Mouse (Mus musculus) kidney, embryonic 16.5 days (tissue): ENCODE measurements around the gene Snx29. TPM values are rescaled to one million over a fixed set of nuclear protein-coding genes. Genes with fewer than 3 reads are reported as not detected.

Source experiments
- ATAC-seq: fragments of 200-750 bp; cut with Nextera tagmentation; 2 replicates; pipeline ENCODE4 v1.8.0; 2017; ENCODE audit warnings: moderate TSS enrichment; ENCODE audit not compliant: low FRiP score, low TSS enrichment
- H3K27ac ChIP-seq: fragments of 300-500 bp; sonication (generic); 2 replicates; pipeline ENCODE4 v1.5.1; 2014; ENCODE audit warnings: low read length
- H3K27me3 ChIP-seq: fragments of 300-500 bp; sonication (generic); 2 replicates; pipeline ENCODE4 v1.6.1; 2014; ENCODE audit warnings: low read length, control low read depth, mixed read lengths; ENCODE audit not compliant: insufficient read depth
- H3K36me3 ChIP-seq: fragments of 300-500 bp; sonication (generic); 2 replicates; pipeline ENCODE4 v1.6.1; 2014; ENCODE audit warnings: low read length, control low read depth, mixed read lengths; ENCODE audit not compliant: insufficient read depth
- H3K4me1 ChIP-seq: fragments of 300-500 bp; sonication (generic); 2 replicates; pipeline ENCODE4 v1.6.1; 2014; ENCODE audit warnings: low read length, control low read depth, mixed read lengths; ENCODE audit not compliant: insufficient read depth
- H3K4me2 ChIP-seq: fragments of 300-500 bp; sonication (generic); replicated peaks from 2 replicates; pipeline ENCODE4 v1.6.1; 2014; ENCODE audit warnings: low read depth, low read length
- H3K4me3 ChIP-seq: fragments of 300-500 bp; sonication (generic); 2 replicates; pipeline ENCODE4 v1.5.1; 2014; ENCODE audit warnings: mild to moderate bottlenecking, low read length
- H3K9ac ChIP-seq: fragments of 300-500 bp; sonication (generic); replicated peaks from 2 replicates; pipeline ENCODE4 v1.6.1; 2014; ENCODE audit warnings: low read length
- H3K9me3 ChIP-seq: fragments of 300-500 bp; sonication (generic); 2 replicates; pipeline ENCODE4 v1.6.1; 2016; ENCODE audit warnings: low read length, control low read depth
- WGBS: fragments of 180-500 bp; shearing (Covaris S2); extraction: QIAGEN DNeasy Blood & Tissue Kit; methylation state at CpG from one replicate; pipeline ENCODE4 v1.1.7; 2014; 5-methylcytosine and 5-hydroxymethylcytosine counted together
- polyA plus RNA-seq: library from polyadenylated mRNA; unstranded; fragments of >200 nt; fragmentation: Nextera tagmentation; extraction: Ambion mirVana; gene quantifications from 2 replicates; pipeline ENCODE4 v1.2.1, GENCODE M21; 2015

Gene Snx29
- polyA plus RNA-seq, 1 experiment from 2014 or later = 15.7 TPM

DNA sequence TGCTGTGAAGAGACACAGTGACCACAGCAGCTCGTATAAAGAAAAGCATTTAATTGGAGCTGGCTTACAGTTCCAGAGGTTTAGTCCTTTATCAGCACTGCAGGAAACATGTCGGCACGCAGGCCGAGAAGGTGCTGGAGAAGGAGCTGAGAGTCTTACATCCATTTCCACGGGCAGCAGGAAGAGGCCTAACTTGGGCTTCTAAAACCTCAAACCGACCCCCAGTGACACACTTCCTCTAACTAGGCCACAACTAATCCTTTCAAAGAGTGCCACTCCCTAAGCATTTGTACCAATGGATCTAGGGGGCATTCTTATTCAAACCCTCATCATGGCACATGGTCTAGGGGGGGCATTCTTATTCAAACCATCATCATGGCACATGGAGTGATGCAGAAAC lies 406.4 kb downstream of the Snx29 start:
- no peaks in the 10 kb centered on the region for H3K4me1 ChIP-seq
- H3K36me3 ChIP-seq = no peaks in the 10 kb centered on the region
- 89% methylated on average over 6 of the region's 6 CpGs for WGBS
- no peaks in the 10 kb centered on the region for H3K27me3 ChIP-seq
- H3K9me3 ChIP-seq = no peaks in the 10 kb centered on the region
- no peak overlapping the region for H3K4me3 ChIP-seq
- H3K4me2 ChIP-seq = no peak overlapping the region
- ATAC-seq = no peak
- no peak overlapping the region for H3K27ac ChIP-seq
- no peak overlapping the region for H3K9ac ChIP-seq

DNA sequence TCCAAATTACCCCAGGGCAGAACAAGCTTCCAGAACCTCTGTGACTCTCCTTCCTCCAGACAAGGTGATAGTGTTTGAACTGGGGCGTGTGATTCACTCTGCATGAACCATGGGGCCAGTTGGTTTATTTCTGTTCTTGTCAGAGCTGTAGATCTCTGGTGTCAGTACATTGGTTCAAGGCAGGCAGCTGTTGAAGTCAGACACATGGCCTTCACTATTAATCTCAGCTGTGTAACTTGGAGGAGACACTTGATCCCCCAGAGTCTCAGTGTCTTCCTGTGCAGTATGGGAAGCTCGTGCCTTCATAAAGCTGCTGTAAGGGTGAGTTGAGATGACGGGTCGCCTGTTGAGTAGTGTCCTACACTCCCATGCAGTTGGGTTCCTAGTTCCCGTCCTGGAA lies 407.1 kb downstream of the Snx29 start:
- Histone ChIP-seq H3K36me3 (no peaks in the 10 kb centered on the region), H3K4me2 (no peak overlapping the region), H3K27ac (no peak overlapping the region), H3K9ac (no peak overlapping the region), H3K4me1 (no peaks in the 10 kb centered on the region), H3K27me3 (no peaks in the 10 kb centered on the region), H3K9me3 (no peaks in the 10 kb centered on the region), H3K4me3 (no peak overlapping the region)
- WGBS = 41% methylated on average over 5 of the region's 5 CpGs
- ATAC-seq = no peak

DNA sequence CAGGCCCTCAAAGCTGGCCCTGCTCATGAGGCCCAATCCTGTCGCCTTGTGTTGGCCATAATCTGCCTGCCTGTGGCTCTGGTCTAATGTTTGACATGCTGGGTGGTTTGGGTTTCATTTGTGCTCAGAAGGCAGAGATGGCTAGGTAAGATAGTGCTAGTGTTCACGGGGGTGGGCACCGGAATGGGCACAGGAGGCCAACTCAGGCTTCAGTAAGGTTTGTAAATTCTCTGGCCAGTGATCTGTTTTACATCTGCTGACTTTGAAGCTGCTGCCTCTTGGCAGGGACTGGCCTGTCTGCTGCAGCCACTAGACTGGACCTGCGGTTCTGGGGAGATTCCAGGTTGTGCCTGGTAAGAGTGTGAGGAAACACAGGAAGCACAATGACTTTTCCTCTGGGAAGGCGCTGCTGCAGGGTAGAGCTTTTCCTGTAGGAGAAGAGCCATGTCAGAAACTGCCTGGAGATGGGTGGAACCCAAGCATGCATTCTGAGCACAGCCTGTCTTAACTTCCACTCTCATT lies 408.4 kb downstream of the Snx29 start:
- Histone ChIP-seq H3K4me3 (no peak overlapping the region), H3K9me3 (no peaks in the 10 kb centered on the region), H3K9ac (no peak overlapping the region), H3K4me2 (no peak overlapping the region), H3K27me3 (no peaks in the 10 kb centered on the region), H3K36me3 (no peaks in the 10 kb centered on the region), H3K27ac (no peak overlapping the region), H3K4me1 (no peaks in the 10 kb centered on the region)
- no peak for ATAC-seq
- 70% methylated on average over 5 of the region's 5 CpGs for WGBS

DNA sequence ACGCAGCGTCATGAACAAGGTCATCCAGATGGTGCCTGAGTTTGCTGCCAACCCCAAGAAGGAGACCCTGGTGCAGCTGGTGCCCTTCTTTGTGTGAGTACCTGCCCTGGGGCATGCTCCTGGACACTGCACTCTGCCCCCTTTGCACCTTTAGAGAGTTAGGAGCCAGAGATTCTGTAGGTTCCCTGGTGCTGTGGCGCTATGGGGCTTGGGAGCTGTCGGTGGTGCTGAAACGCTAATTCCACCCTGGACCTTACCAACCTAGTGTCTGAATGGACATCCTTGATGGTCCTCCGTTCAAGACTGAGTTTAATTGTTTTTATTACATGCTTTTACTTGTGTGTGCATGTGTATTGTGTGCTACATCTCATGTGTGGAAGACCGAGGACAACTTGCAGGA lies 415.6 kb downstream of the Snx29 start:
- Histone ChIP-seq H3K27me3 (no peaks in the 10 kb centered on the region), H3K9ac (no peak overlapping the region), H3K36me3 (no peaks in the 10 kb centered on the region), H3K4me1 (no peaks in the 10 kb centered on the region), H3K4me3 (no peak overlapping the region), H3K9me3 (no peaks in the 10 kb centered on the region), H3K27ac (no peak overlapping the region), H3K4me2 (no peak overlapping the region)
- 48% methylated on average over 7 of the region's 7 CpGs for WGBS
- ATAC-seq = peak; percentile 51; the same call in 1 of the 2 replicates

DNA sequence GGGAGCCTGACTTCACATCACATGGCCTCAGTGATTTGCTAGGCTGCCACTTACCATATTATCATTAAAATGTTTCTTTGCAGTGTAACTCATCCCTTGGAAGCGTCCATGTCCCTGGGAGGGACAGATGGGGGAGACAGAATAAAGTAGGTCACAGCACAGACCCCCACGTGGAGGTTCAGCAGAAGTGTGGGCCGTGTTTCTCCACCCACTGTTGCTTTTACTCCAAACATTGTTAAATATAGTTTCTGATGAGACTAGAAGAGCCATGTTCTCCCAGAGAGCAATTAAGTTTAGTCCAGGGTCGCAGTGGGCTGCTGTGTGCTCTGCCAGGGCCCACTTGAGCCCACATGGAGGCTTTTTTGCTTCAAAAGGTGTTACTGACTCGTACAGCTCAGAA lies 419.2 kb downstream of the Snx29 start:
- Histone ChIP-seq H3K9ac (no peak overlapping the region), H3K27me3 (no peaks in the 10 kb centered on the region), H3K4me1 (no peaks in the 10 kb centered on the region), H3K36me3 (no peaks in the 10 kb centered on the region), H3K4me3 (no peak overlapping the region), H3K9me3 (no peaks in the 10 kb centered on the region), H3K27ac (no peak overlapping the region), H3K4me2 (no peak overlapping the region)
- WGBS = 72% methylated on average over 5 of the region's 5 CpGs
- no peak for ATAC-seq

DNA sequence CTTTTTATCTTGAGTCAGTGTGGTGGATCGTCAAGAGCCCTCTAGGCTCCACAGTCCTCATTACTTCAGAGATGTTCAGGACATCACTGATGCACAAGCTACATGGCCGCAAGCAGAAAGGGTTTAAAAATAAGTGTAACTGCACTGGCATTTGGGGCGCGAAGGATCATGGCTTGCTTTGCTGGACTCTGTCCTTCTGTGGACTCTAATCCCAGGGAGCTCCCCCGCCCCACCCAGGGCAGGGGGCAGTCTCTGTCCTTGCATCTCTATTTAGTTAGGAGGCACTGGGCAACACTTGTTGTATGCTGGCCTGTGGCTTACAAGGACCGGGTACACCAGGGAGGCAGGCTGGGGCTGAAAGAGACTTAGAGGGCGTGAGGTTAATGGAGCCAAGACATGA lies 419.6 kb downstream of the Snx29 start:
- WGBS = 85% methylated on average over 7 of the region's 7 CpGs

DNA sequence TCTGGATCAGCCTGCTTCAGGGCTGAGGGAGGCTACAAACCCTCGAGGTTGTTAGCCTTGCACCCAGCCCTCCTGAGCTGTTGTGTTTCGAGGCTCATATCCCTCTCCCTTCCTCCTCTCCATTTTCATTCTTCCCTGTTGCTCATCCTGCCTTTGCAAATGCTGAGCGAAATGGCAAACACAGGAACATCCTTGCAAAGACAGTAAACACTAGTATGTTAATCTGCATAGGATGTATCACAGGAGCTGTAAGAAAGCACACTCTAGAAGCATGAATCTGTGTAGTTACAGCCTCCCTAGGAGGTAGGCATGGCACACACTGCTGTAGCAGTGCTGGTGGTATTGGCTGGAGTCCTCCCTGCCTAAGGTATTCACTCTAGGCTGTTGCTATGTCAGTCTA lies 420.3 kb downstream of the Snx29 start:
- no peak overlapping the region for H3K9ac ChIP-seq
- no peaks in the 10 kb centered on the region for H3K4me1 ChIP-seq
- WGBS = 67% methylated on average over 3 of the region's 3 CpGs
- H3K36me3 ChIP-seq = no peaks in the 10 kb centered on the region
- no peak for ATAC-seq
- no peak overlapping the region for H3K27ac ChIP-seq
- no peak overlapping the region for H3K4me2 ChIP-seq
- H3K4me3 ChIP-seq = no peak overlapping the region
- no peaks in the 10 kb centered on the region for H3K27me3 ChIP-seq
- no peaks in the 10 kb centered on the region for H3K9me3 ChIP-seq

More for the DNA sequence above, 419.6 kb downstream of the Snx29 start:
- Histone ChIP-seq H3K4me2 (no peak overlapping the region), H3K27me3 (no peaks in the 10 kb centered on the region), H3K4me3 (no peak overlapping the region), H3K9me3 (no peaks in the 10 kb centered on the region), H3K36me3 (no peaks in the 10 kb centered on the region), H3K9ac (no peak overlapping the region), H3K27ac (no peak overlapping the region), H3K4me1 (no peaks in the 10 kb centered on the region)
- ATAC-seq = no peak

DNA sequence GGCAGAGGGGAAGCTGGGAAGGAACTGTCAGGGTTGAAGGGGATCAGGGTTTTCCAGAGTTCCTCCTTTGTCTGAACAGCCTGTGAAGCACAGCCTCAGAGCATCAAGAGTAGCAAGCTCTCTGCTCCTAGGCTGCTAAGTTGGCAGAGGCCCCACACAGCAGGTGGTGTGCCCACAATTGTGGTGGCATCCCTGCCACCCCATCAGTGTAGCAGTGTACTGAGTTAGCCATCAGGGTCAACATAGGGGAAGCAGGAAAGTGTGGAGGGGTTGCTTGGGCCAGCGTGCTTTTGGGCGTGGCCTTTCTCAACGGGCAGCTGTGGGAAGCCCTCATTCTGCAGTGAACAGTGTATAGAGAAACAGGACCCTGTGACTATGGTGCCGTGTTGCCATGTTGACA lies 421.0 kb downstream of the Snx29 start:
- no peaks in the 10 kb centered on the region for H3K36me3 ChIP-seq
- no peaks in the 10 kb centered on the region for H3K27me3 ChIP-seq
- ATAC-seq = no peak
- H3K9me3 ChIP-seq = no peaks in the 10 kb centered on the region
- H3K4me3 ChIP-seq = no peak overlapping the region
- H3K9ac ChIP-seq = no peak overlapping the region
- no peaks in the 10 kb centered on the region for H3K4me1 ChIP-seq
- no peak overlapping the region for H3K27ac ChIP-seq
- WGBS = 82% methylated on average over 4 of the region's 4 CpGs
- no peak overlapping the region for H3K4me2 ChIP-seq

DNA sequence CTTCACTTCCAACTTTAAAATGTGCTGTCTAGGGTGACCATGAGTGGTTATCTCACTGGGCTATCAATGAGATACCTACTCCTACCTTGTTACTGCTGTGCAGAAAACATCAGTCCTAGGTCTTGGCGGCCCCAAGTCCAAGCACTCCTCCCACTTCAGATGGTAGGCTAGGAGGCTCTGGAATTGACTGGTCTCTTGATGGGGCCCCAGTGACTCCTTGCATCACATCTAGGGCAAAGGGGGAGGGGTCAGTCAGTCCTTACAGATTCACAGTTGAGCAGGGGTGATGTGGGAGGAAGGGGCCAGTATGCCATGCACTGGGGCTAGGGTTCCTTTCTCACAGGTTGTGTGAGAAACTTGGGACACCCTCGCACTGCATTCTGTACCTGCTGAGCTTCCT lies 423.3 kb downstream of the Snx29 start:
- no peak for ATAC-seq
- H3K9me3 ChIP-seq = no peaks in the 10 kb centered on the region
- no peak overlapping the region for H3K4me3 ChIP-seq
- WGBS = 92% methylated on average over 2 of the region's 2 CpGs
- H3K4me2 ChIP-seq = no peak overlapping the region
- H3K27ac ChIP-seq = no peak overlapping the region
- no peaks in the 10 kb centered on the region for H3K4me1 ChIP-seq
- H3K9ac ChIP-seq = no peak overlapping the region
- no peaks in the 10 kb centered on the region for H3K36me3 ChIP-seq
- no peaks in the 10 kb centered on the region for H3K27me3 ChIP-seq

DNA sequence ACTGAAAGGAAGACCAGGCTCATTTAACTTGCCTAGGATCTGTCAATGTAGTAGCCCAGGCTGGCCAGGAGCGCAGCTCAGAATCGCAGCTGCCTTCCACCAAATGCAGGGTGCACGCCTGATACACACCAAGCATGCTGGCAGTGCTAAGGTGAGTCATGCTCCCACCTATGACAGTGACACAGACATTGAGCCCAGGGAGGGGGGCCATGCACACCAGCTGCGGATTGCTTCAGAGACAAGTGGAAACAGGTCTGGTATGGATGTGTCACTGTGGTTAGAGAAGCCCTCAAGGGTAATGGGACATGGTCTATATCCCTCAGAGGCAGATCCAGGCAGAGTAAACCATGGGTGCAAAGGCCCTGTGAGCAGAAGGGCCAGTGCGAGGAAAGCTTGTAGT lies 425.2 kb downstream of the Snx29 start:
- Histone ChIP-seq H3K36me3 (no peaks in the 10 kb centered on the region), H3K9me3 (no peaks in the 10 kb centered on the region), H3K9ac (no peak overlapping the region), H3K4me2 (no peak overlapping the region), H3K27me3 (no peaks in the 10 kb centered on the region), H3K4me3 (no peak overlapping the region), H3K4me1 (no peaks in the 10 kb centered on the region), H3K27ac (no peak overlapping the region)
- ATAC-seq = no peak
- WGBS = 89% methylated on average over 5 of the region's 5 CpGs
